Mouse (Mus musculus) heart, adult 2 months (tissue): ENCODE data around the gene Veph1. TPM values are rescaled to one million over a fixed set of nuclear protein-coding genes. Genes with fewer than 3 reads are reported as not detected.
A peak's percentile ranks its signal among the peaks of the same experiment; 100 is the strongest.

Experiments used
- DNase-seq, 2 experiments: peaks; one replicate each; pipeline ENCODE4 v3.0.0; 2021
- H3K27ac ChIP-seq: fragments of 200-600 bp; 2 replicates; pipeline ENCODE4 v1.8.1; 2022
- H3K27me3 ChIP-seq: fragments of 200-500 bp; 2 replicates; pipeline ENCODE4 v1.6.1; 2012; ENCODE audit warnings: mild to moderate bottlenecking, low read length, inconsistent platforms, mixed read lengths; ENCODE audit not compliant: control insufficient read depth, insufficient read depth
- H3K36me3 ChIP-seq: fragments of 200-500 bp; 2 replicates; pipeline ENCODE4 v1.6.1; 2012; ENCODE audit warnings: low read length, inconsistent platforms; ENCODE audit not compliant: control insufficient read depth, insufficient read depth
- H3K4me1 ChIP-seq: fragments of 200-500 bp; 2 replicates; pipeline ENCODE4 v1.6.1; 2011; ENCODE audit warnings: low read length; ENCODE audit not compliant: control insufficient read depth, insufficient read depth
- H3K4me3 ChIP-seq: fragments of 200-600 bp; 2 replicates; pipeline ENCODE4 v1.8.1; 2022
- H3K79me2 ChIP-seq: fragments of 200-500 bp; replicated peaks from 2 replicates; pipeline ENCODE4 v1.6.1; 2012; ENCODE audit warnings: mild to moderate bottlenecking, inconsistent platforms, low read length, moderate library complexity, mixed read lengths; ENCODE audit not compliant: control insufficient read depth, insufficient read depth
- H3K9ac ChIP-seq: fragments of 200-500 bp; 2 replicates; pipeline ENCODE4 v1.6.1; 2012; ENCODE audit warnings: low read depth, mild to moderate bottlenecking, control low read depth, inconsistent platforms, low read length, mixed read lengths
- CTCF ChIP-seq: fragments of 200-600 bp; IDR thresholded peaks from 2 replicates; pipeline ENCODE4 v1.8.1; 2022; ENCODE audit warnings: antibody characterized with exemption, mild to moderate bottlenecking, moderate library complexity
- EP300 ChIP-seq: fragments of 200-500 bp; IDR thresholded peaks from 2 replicates; pipeline ENCODE4 v1.6.1; 2011; ENCODE audit warnings: low read depth, low read length, control low read depth; ENCODE audit not compliant: insufficient read depth
- POLR2A ChIP-seq: fragments of 200-500 bp; IDR thresholded peaks from 2 replicates; pipeline ENCODE4 v1.6.1; 2011; ENCODE audit warnings: mild to moderate bottlenecking, low read depth, low read length, control low read depth; ENCODE audit not compliant: insufficient read depth
- WGBS: fragments of 180-500 bp; shearing (Covaris S2); methylation state at CpG from one replicate; pipeline ENCODE4 v1.1.7; 2018; 5-methylcytosine and 5-hydroxymethylcytosine counted together
- intact Hi-C: fragments of 180-260 bp; cut with DNase I; formaldehyde crosslinking; loops from one replicate; pipeline ENCODE4 v1.15.1; 2025
- polyA plus RNA-seq: library from polyadenylated mRNA; depleted of rRNA; stranded (reverse); fragments of >200 nt; gene quantifications from 2 replicates; pipeline ENCODE4 v1.2.3, GENCODE M21; 2012
- total RNA-seq, 2 experiments: library from RNA; stranded (reverse); gene quantifications; 2 replicates each; pipeline ENCODE4 v1.2.3; 2021

The Veph1 gene
- total and polyA plus RNA-seq, 3 experiments, result 0.04 TPM; not detected in 2

DNA sequence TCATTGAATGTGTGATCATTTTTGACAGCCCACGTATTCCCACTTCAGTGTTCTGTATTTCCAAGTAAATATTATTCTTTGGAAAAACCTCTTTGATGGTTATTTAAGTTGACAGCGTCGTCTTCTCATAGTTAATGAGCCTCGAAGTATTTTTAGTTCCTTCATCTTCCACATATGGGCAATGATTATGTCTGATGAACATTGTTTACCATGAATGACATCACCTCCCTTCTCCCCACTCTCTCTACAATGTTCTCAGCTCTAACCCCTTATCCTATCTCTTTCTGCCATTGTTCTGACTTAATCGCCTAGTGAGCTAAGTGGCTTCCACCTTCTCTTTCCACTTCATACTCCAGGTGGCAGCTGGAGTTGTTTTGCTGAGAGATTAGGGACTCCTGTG, 261.4 kb downstream of the Veph1 start:
- H3K4me3 ChIP-seq, result no peak overlapping the region
- no peaks in the 10 kb centered on the region for H3K36me3 ChIP-seq
- H3K9ac ChIP-seq, result no peak overlapping the region
- intact Hi-C loops, result no loop called here
- H3K79me2 ChIP-seq, result no peaks in the 10 kb centered on the region
- H3K4me1 ChIP-seq, result no peaks in the 10 kb centered on the region
- no peak overlapping the region for H3K27ac ChIP-seq
- DNase-seq, result no peak
- TF ChIP-seq CTCF (no peak), POLR2A (no peak), EP300 (no peak)
- WGBS, result 66% methylated on average over 5 of the region's 5 CpGs
- no peaks in the 10 kb centered on the region for H3K27me3 ChIP-seq

- Histone ChIP-seq H3K27ac (no peak overlapping the region), H3K36me3 (no peaks in the 10 kb centered on the region), H3K4me3 (no peak overlapping the region), H3K79me2 (no peaks in the 10 kb centered on the region), H3K4me1 (no peaks in the 10 kb centered on the region), H3K27me3 (no peaks in the 10 kb centered on the region), H3K9ac (no peak overlapping the region)
- peak in 1 of 2 experiments; percentile 21 for DNase-seq
- 15% methylated on average over 2 of the region's 2 CpGs for WGBS
- intact Hi-C loops, result no loop called here
- TF ChIP-seq EP300 (no peak), POLR2A (no peak), CTCF (no peak)
Observed at GRCm38 (mm10) chr3:66033346-66033745, 263.3 kb downstream of the Veph1 start.

GRCm38 (mm10) chr3:66025454-66025853, 271.2 kb downstream of the Veph1 start:
- Histone ChIP-seq H3K79me2 (no peaks in the 10 kb centered on the region), H3K36me3 (no peaks in the 10 kb centered on the region), H3K27ac (no peak overlapping the region), H3K4me3 (no peak overlapping the region), H3K4me1 (no peaks in the 10 kb centered on the region), H3K9ac (no peak overlapping the region), H3K27me3 (no peaks in the 10 kb centered on the region)
- no peak for DNase-seq
- TF ChIP-seq CTCF (no peak), POLR2A (no peak), EP300 (no peak)
- intact Hi-C loops, result no loop called here
- 67% methylated on average over 3 of the region's 3 CpGs for WGBS

DNA sequence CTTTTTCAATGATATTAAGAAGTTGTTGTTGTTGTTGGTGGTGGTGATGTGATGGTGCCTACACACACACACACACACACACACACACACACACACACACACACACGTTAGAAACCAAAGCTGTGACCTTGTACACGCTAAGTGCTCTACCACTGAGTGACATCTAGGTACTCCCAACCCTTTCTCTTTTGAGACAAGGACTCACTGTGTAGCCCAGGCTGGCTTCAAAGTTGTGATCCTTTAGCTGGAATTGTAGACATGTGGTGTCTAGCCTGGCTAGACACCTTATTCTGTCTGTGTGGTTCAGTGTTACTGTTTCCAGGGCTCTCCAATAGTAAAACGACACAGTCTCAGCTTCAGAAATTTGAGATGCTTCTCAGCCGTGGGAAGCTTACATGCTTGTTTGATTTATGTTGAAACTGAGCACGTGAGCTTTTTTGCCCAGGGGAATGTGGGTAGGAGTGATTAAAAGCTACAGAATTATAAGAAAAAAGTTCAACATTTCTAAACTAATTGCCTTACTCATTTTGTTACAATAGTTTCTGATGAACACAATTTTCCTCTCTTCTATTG, 272.3 kb downstream of the Veph1 start:
- H3K4me1 ChIP-seq, result no peaks in the 10 kb centered on the region
- H3K27me3 ChIP-seq, result no peaks in the 10 kb centered on the region
- no peaks in the 10 kb centered on the region for H3K36me3 ChIP-seq
- no peak overlapping the region for H3K27ac ChIP-seq
- no peaks in the 10 kb centered on the region for H3K79me2 ChIP-seq
- DNase-seq, result no peak
- H3K4me3 ChIP-seq, result no peak overlapping the region
- intact Hi-C loops, result no loop called here
- WGBS, result 72% methylated on average over 5 of the region's 5 CpGs
- no peak for TF ChIP-seq CTCF
- no peak for TF ChIP-seq POLR2A
- TF ChIP-seq EP300, result no peak
- H3K9ac ChIP-seq, result no peak overlapping the region

- no peak for TF ChIP-seq CTCF
- no peak for TF ChIP-seq EP300
- no peak for TF ChIP-seq POLR2A
- intact Hi-C loops, result no loop called here
- WGBS, result 93% methylated on average over 5 of the region's 5 CpGs
Observed at GRCm38 (mm10) chr3:66019171-66019570, 277.5 kb downstream of the Veph1 start.

DNA sequence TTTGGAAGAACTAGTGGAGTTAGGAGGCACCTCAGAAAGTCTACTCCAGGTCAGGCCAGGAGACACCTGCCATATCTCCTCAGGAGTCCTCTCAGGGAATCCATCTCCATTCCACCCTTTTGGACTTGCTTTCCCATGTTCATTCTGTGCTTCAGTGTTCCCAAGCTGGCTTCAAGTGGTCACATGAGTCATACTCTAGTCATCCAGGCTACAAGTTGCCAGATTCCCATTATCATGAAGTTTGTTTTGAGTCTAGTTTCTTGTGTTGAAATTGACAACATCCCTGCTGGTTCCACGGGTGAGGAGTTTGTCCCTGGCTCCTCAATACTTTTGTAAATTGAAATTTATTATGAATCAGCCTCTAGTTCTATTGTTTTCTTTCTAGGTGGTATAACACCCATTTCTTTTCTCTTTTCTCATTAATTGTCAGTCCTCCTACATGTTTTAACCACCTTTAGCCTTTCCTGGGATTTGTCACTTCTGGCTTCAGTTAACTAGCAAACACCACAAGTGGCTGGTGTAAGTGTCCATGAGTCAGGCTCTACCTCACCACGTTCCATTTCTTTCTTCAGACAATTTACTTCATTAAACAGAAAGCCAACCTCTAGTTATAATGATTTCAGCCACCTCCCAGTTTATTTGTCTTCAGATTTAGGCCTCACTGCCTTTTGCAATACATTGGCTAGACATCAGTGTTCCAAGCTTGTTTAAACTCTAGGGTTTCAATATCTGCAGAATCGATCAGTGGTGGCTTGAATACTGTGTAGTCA, 288.8 kb downstream of the Veph1 start:
- Histone ChIP-seq H3K27me3 (no peaks in the 10 kb centered on the region), H3K79me2 (no peaks in the 10 kb centered on the region), H3K4me1 (peaks cover 2% of the 10 kb centered on the region), H3K9ac (no peak overlapping the region), H3K4me3 (no peak overlapping the region), H3K27ac (0 out of 2 replicates have a peak overlapping the region, but pooled peaks have one; percentile 21), H3K36me3 (no peaks in the 10 kb centered on the region)
- intact Hi-C loops, result no loop called here
- DNase-seq, result peak in 1 of 2 experiments; percentile 15
- TF ChIP-seq EP300, result no peak
- no peak for TF ChIP-seq CTCF
- no peak for TF ChIP-seq POLR2A
- 62% methylated on average over 3 of the region's 3 CpGs for WGBS

More at GRCm38 (mm10) chr3:66019171-66019570, 277.5 kb downstream of the Veph1 start:
- Histone ChIP-seq H3K9ac (no peak overlapping the region), H3K27ac (no peak overlapping the region), H3K79me2 (no peaks in the 10 kb centered on the region), H3K4me1 (no peaks in the 10 kb centered on the region), H3K27me3 (no peaks in the 10 kb centered on the region), H3K4me3 (no peak overlapping the region), H3K36me3 (no peaks in the 10 kb centered on the region)
- no peak for DNase-seq
